Mouse (Mus musculus) hindbrain, postnatal 0 days (tissue): ENCODE data around the gene Thoc5. TPM values are rescaled to one million over a fixed set of nuclear protein-coding genes. Genes with fewer than 3 reads are reported as not detected.

Source experiments
- ATAC-seq: fragments of 200-750 bp; cut with Nextera tagmentation; 2 replicates; pipeline ENCODE4 v1.8.0; 2017; ENCODE audit warnings: mild to moderate bottlenecking, moderate TSS enrichment, moderate library complexity
- DNase-seq: peaks from one replicate; pipeline ENCODE4 v3.0.0-alpha.2; 2015; ENCODE audit warnings: low spot score
- H3K27ac ChIP-seq: fragments of 300-500 bp; sonication (generic); 2 replicates; pipeline ENCODE4 v1.5.1; 2014; ENCODE audit warnings: mild to moderate bottlenecking
- H3K27me3 ChIP-seq: fragments of 300-500 bp; sonication (generic); 2 replicates; pipeline ENCODE4 v1.6.1; 2014; ENCODE audit warnings: low read length, mixed read lengths; ENCODE audit not compliant: insufficient read depth
- H3K36me3 ChIP-seq: fragments of 300-500 bp; sonication (generic); 2 replicates; pipeline ENCODE4 v1.6.1; 2014; ENCODE audit warnings: low read length, mixed read lengths; ENCODE audit not compliant: insufficient read depth
- H3K4me1 ChIP-seq: fragments of 300-500 bp; sonication (generic); 2 replicates; pipeline ENCODE4 v1.6.1; 2014; ENCODE audit warnings: antibody characterized with exemption, low read length, mixed read lengths; ENCODE audit not compliant: insufficient read depth
- H3K4me2 ChIP-seq: fragments of 300-500 bp; sonication (generic); 2 replicates; pipeline ENCODE4 v1.6.1; 2014; ENCODE audit warnings: low read depth, mild to moderate bottlenecking, low read length, moderate library complexity, mixed read lengths
- H3K4me3 ChIP-seq: fragments of 300-500 bp; sonication (generic); 2 replicates; pipeline ENCODE4 v1.5.1; 2014; ENCODE audit warnings: low read length
- H3K9ac ChIP-seq: fragments of 300-500 bp; sonication (generic); replicated peaks from 2 replicates; pipeline ENCODE4 v1.6.1; 2014; ENCODE audit warnings: mild to moderate bottlenecking, low read length, moderate library complexity, mixed read lengths
- H3K9me3 ChIP-seq: fragments of 300-500 bp; sonication (generic); 2 replicates; pipeline ENCODE4 v1.6.1; 2016; ENCODE audit warnings: low read length, mixed read lengths
- CTCF ChIP-seq: IDR thresholded peaks from 2 replicates; pipeline ENCODE4 v1.5.1; 2016; ENCODE audit warnings: antibody characterized with exemption, control low read depth, low read depth
- WGBS: fragments of 180-500 bp; shearing (Covaris S2); extraction: QIAGEN DNeasy Blood & Tissue Kit; methylation state at CpG from one replicate; pipeline ENCODE4 v1.1.7; 2014; 5-methylcytosine and 5-hydroxymethylcytosine counted together
- polyA plus RNA-seq: library from polyadenylated mRNA; unstranded; fragments of >200 nt; fragmentation: Nextera tagmentation; extraction: Ambion mirVana; gene quantifications from 2 replicates; pipeline ENCODE4 v1.2.1, GENCODE M21; 2015
- total RNA-seq: library from RNA; depleted of rRNA; stranded (reverse); fragments of >200 nt; gene quantifications from 2 replicates; pipeline ENCODE4 v1.2.3, GENCODE M21; 2014; rRNA removed

Gene Thoc5
- 30.3 and 37.8 TPM in 2 replicates for total RNA-seq
- 36.5 and 38.1 TPM in 2 replicates for polyA plus RNA-seq

DNA sequence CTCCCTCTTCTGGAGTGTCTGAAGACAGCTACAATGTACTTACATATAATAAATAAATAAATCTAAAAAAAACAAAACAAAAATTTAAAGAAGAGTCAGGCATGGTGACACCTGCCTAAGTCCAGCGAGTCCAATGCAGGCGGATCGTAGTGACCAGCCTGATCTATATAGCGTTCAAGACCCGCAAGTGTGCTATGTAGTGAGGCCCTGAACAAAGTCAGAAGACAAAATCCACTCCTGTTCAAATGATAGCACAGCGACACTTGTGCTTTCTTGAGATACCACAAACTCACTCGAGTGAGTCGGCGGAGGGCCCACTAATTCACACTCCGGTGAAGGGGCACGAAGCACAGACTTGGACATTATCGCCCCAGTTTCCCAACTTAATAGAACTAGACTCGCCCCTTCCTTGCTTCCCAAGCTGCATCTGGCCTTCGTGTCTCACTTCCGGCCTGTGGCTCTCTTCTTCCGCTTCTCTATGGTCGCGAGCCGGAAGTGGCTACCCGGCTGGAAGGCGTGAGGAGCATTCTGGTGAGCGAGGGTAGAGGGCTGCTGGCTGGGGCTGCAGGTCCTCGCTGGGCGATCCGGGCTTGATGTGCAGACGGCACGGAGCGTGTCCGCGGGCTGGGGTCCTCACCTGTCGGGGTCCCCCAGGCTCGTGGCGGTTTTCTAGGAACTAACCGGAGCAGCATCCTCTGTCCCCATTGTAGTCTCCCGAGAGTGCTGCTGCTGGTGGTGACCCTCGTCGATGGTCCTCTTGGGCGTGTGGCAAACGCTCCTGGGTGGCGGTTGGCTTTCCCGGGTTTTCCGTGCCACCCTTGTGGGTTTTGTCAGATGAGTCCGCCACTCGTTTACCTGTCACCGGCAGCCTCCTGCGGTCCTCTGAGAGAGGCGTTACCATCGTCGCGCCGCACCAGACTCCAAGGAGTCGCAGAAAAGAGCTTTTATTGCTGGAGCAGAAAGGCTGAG lies at the start of gene Thoc5:
Thoc5 (plus strand) TSS at position 473 of the 969 bp plus-strand sequence.
- peaks cover 25% of the 10 kb centered on the region for H3K36me3 ChIP-seq
- ATAC-seq (peak; percentile 95), DNase-seq (peak; percentile 93)
- 3% methylated on average over 52 of the region's 52 CpGs for WGBS
- peak within 1 kb of the TSS; percentile 68 for H3K4me3 ChIP-seq
- H3K9ac ChIP-seq: peak within 1 kb of the TSS; percentile 72
- H3K4me1 ChIP-seq: no peaks in the 10 kb centered on the region
- H3K27ac ChIP-seq: peak within 1 kb of the TSS; percentile 79
- H3K27me3 ChIP-seq: no peaks in the 10 kb centered on the region
- TF ChIP-seq CTCF: no peak
- H3K9me3 ChIP-seq: no peaks in the 10 kb centered on the region
- peak within 1 kb of the TSS; percentile 78 for H3K4me2 ChIP-seq

DNA sequence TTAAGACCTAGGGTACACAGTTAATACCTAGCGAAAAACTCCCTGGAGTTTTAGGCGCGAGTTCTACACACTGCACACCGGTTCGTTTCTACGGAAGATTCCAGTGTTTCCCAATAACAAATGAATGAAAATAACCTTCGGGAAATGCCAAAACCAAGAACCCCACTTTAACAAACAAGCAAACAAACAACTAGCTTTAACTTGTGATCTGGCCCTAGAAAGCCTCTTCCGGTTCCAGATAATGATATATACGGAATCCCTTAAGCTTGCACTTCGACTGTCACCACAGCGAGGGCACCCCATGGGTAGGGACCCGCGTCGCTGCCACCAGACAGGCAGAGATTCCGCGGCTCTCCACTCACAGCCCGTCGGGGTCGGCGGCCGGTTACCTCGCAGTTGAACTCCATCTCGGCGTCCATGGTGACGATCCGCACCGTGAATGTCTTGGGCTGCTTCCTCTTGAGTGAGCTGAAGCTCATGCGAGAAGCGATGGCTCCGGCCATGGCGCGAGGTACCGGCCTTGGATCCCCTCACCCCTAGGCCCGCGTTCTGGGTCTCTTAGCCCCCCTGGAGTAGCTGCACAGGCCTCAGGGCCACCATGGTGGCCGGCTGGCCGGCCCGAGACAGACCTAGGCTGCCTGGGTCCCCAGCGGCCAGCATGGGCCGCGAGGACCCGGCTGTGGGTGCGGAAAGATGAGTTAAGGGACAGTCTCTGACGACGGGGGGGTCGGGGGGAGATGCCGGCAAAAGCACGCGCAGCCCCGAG lies 46.5 kb upstream of the Thoc5 start:
- under 1% methylated on average over 50 of the region's 50 CpGs for WGBS
- H3K9me3 ChIP-seq: no peaks in the 10 kb centered on the region
- peak overlapping the region; percentile 93 for H3K9ac ChIP-seq
- H3K27ac ChIP-seq: peak overlapping the region; percentile 80
- peak; percentile 64; the same call in 1 of the 2 replicates for ATAC-seq
- TF ChIP-seq CTCF: no peak
- H3K4me2 ChIP-seq: peak overlapping the region; percentile 75
- H3K36me3 ChIP-seq: no peaks in the 10 kb centered on the region
- H3K27me3 ChIP-seq: no peaks in the 10 kb centered on the region
- peak; percentile 42 for DNase-seq
- H3K4me3 ChIP-seq: peak overlapping the region; percentile 93
- H3K4me1 ChIP-seq: peaks cover 5% of the 10 kb centered on the region; the same call in 1 of the 2 replicates

DNA sequence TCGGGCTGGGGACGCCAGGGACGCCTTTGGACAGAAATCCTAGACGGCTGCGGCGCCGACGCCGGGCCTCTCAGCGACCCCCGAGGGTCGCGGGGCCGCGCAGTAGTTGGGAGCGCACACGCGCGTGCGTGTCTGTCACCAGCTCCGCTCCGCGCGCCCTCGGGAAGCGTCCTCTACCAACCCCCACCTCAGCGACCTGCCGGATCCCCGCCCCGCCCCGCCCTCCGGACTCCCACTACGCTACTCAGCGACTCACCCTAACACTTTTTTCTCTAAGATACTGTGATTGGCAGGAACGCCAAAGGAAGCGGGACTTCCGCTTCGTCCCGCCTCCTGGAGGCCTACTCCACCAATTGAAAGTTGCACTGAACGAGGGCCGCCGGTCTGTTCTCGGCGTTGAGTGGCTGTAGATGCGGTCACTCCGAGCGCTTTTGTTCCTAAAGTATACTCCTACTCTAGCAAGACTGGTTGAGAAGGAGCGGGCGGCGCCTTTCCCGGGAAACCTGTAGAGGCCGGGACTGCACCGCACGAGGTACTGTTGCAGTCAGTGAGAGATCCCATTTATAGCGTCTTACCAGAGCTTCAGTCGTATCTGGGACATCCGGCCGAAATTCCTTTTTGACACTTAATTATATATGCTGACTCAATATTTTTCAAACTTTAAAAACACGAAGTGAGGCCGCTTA lies 45.7 kb upstream of the Thoc5 start, which contains the start of gene Nf2:
Nf2 (minus strand) TSS at position 279 of the 686 bp plus-strand sequence.
- Histone ChIP-seq H3K9me3 (no peaks in the 10 kb centered on the region), H3K36me3 (no peaks in the 10 kb centered on the region), H3K27me3 (no peaks in the 10 kb centered on the region), H3K4me1 (peaks cover 5% of the 10 kb centered on the region; the same call in 1 of the 2 replicates), H3K9ac (peak within 1 kb of the TSS; percentile 93), H3K4me3 (peak within 1 kb of the TSS; percentile 93), H3K4me2 (peak within 1 kb of the TSS; percentile 75), H3K27ac (peak within 1 kb of the TSS; percentile 80)
- ATAC-seq: peak; percentile 99
- no peak; the same call in 1 of the 2 replicates for TF ChIP-seq CTCF
- peak; percentile 99 for DNase-seq
- WGBS: under 1% methylated on average over 58 of the region's 60 CpGs

DNA sequence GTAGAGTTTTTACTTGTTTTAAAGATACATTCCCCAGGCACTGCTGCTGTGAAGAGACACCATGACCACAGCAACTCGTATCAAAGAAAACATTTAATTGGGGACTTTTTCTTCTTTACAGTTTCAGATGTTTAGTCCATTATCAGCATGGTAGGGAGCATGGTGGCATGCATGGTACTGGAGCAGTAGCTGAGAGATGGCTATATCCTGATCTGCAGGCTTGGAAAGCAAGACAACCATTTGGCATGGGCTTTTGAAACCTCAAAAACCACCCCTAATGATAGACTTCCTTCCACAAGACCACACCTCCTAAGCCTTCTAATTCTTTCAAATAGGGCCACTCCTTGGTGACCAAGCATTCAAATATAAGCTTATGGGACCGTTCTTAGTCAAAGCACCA lies 44.7 kb upstream of the Thoc5 start:
- Histone ChIP-seq H3K27ac (no peak overlapping the region), H3K4me3 (no peak overlapping the region), H3K4me1 (peaks cover 5% of the 10 kb centered on the region; the same call in 1 of the 2 replicates), H3K27me3 (no peaks in the 10 kb centered on the region), H3K9ac (no peak overlapping the region), H3K36me3 (no peaks in the 10 kb centered on the region), H3K4me2 (no peak overlapping the region), H3K9me3 (no peaks in the 10 kb centered on the region)
- ATAC-seq: no peak
- no peak for DNase-seq
- TF ChIP-seq CTCF: no peak
- WGBS: 93% methylated on average over 2 of the region's 2 CpGs

- no peaks in the 10 kb centered on the region for H3K36me3 ChIP-seq
- DNase-seq (no peak), ATAC-seq (no peak)
- no peak for TF ChIP-seq CTCF
- no peaks in the 10 kb centered on the region for H3K9me3 ChIP-seq
- H3K4me3 ChIP-seq: no peak overlapping the region
- no peak overlapping the region for H3K4me2 ChIP-seq
- no peak overlapping the region for H3K27ac ChIP-seq
- no peak overlapping the region for H3K9ac ChIP-seq
- no peaks in the 10 kb centered on the region for H3K27me3 ChIP-seq
- H3K4me1 ChIP-seq: no peaks in the 10 kb centered on the region
These were observed 42.1 kb upstream of the Thoc5 start for GRCm38 (mm10) chr11:4853021-4853420.

GRCm38 (mm10) chr11:4854181-4854580 lies 40.9 kb upstream of the Thoc5 start:
- Histone ChIP-seq H3K4me3 (no peak overlapping the region), H3K36me3 (no peaks in the 10 kb centered on the region), H3K27ac (no peak overlapping the region), H3K9me3 (no peaks in the 10 kb centered on the region), H3K4me2 (no peak overlapping the region), H3K27me3 (no peaks in the 10 kb centered on the region), H3K4me1 (no peaks in the 10 kb centered on the region), H3K9ac (no peak overlapping the region)
- TF ChIP-seq CTCF: no peak
- DNase-seq: no peak
- WGBS: 88% methylated on average over 5 of the region's 5 CpGs
- ATAC-seq: no peak
